Mouse (Mus musculus): ENCODE data around the gene Nup210. TPM values are rescaled to one million over a fixed set of nuclear protein-coding genes. Genes with fewer than 3 reads are reported as not detected.

Nup210 gene
- polyA plus RNA-seq, 1 experiment from 2014 or later: 17.1 TPM

DNA sequence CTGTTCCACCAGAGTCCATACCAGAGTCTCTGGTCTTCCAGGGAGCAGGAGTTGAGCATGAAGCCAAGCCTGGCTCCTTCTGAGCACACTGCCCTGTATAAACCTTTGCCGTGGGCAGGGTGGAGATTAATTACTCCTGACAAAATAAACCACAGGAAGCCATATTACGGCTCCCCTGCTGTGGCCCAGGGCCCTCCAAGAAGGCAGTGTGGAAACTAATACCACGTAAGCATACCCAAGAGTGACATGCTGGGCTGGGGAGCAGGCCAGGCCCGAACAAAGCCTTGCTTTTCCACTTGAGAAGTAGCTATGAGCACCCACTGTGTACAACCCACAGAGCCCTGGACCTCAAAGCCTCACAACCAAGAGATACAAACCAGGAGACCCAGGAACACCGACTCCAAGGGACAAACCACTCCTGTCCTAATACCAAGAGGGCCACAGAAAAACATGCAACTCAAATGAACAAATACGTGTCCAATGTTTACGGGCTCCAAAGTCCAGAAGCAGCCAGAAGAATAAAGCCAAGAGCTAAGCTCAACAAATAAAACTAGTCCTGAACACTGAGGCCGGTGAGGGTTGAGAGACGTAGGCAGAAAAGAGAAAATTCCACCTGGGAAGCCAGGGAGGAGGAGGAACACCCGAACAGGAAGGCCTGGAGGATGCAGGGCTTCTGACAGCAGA, 24.3 kb downstream of the Nup210 start:
- 77% methylated on average over 10 of the region's 10 CpGs for WGBS

DNA sequence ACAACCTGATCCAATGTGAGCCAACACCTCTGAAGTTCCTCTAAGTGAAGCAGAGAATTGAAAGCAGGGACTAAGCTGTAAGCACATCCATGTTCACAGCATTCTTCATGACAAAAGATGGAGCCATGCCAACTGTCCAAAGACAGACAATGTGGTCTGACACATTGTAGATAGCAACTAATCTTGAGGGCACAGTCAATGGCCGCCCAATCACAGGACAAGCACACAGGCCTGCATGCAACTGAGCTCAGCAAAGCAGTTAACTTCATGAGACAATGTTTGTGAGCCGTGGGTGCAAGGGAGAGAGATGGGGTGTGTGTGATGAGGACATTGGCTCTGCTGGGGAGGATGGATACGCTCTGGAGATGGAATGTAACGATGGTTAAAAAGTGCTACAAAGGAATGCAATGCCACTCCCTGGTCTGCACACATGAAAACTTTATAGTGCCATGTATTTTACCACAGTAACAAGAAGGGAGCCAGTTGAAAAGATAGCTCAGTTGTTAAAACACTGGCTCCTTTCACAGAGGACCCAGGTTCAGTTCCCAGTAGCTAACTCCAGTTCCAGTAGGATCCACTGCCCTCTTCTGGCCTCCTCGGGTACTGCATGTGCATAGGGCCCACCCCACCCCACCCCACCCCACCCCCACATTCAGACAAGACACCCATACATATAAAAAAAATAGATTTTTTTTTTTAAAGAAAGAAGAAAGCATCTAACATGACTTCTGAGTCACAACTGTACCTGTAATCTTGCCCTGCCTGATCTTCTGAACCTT, 31.3 kb downstream of the Nup210 start:
- H3K4me2 ChIP-seq (replicated peaks): no peak overlapping the region
- 76% methylated on average over 5 of the region's 5 CpGs for WGBS
- no peaks in the 10 kb centered on the region for H3K27me3 ChIP-seq (replicated peaks)
- H3K4me1 ChIP-seq: no peaks in the 10 kb centered on the region
- peaks cover 24% of the 10 kb centered on the region; the same call in 1 of the 2 replicates for H3K36me3 ChIP-seq
- H3K9me3 ChIP-seq: no peaks in the 10 kb centered on the region
- no peak overlapping the region for H3K27ac ChIP-seq
- no peak for ATAC-seq (ENCODE audit: low FRiP score, low read depth)
- H3K4me3 ChIP-seq: no peak overlapping the region
- H3K9ac ChIP-seq: no peak overlapping the region

More for the DNA sequence above, 24.3 kb downstream of the Nup210 start:
- Histone ChIP-seq H3K27me3 (replicated peaks) (no peaks in the 10 kb centered on the region), H3K4me1 (0 out of 2 replicates have a peak, but pooled peaks cover 3% of the 10 kb centered on the region), H3K4me3 (no peak overlapping the region), H3K9ac (no peak overlapping the region), H3K9me3 (no peaks in the 10 kb centered on the region), H3K36me3 (peaks cover 34% of the 10 kb centered on the region), H3K27ac (no peak overlapping the region), H3K4me2 (replicated peaks) (no peak overlapping the region)
- no peak for ATAC-seq (ENCODE audit: low FRiP score, low read depth)

- peaks cover 20% of the 10 kb centered on the region for H3K36me3 ChIP-seq
- H3K9me3 ChIP-seq: no peaks in the 10 kb centered on the region
- H3K27ac ChIP-seq: no peak overlapping the region
- H3K27me3 ChIP-seq (replicated peaks): no peaks in the 10 kb centered on the region
- H3K4me3 ChIP-seq: no peak overlapping the region
- 36% methylated on average over 1 of the region's 1 CpGs for WGBS
- H3K9ac ChIP-seq: no peak overlapping the region
- no peaks in the 10 kb centered on the region for H3K4me1 ChIP-seq
- H3K4me2 ChIP-seq (replicated peaks): no peak overlapping the region
- no peak for ATAC-seq (ENCODE audit: low FRiP score, low read depth)
Observed at GRCm38 (mm10) chr6:91080033-91080432, 36.6 kb downstream of the Nup210 start.

DNA sequence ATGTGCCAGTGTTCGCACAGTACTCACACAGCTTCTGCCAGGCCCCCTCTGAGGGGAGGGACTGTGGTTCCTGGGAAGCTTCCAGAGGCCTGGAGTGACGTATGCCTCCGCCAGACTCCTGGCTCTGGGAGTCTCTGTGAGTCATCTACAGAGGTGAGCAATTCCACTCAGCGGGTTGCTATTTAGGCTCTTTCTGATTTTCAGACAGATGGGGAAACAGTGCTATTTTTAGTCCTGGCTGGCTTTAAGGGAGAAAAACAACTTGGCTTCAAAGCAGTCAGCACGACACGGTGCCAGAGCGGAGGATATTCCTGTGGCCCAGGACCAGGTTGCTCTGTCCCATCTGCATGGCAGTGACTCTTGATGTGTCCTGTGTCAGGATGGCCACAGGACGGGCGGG, 40.4 kb downstream of the Nup210 start:
- no peaks in the 10 kb centered on the region for H3K9me3 ChIP-seq
- no peak overlapping the region for H3K27ac ChIP-seq
- H3K4me2 ChIP-seq (replicated peaks): no peak overlapping the region
- ATAC-seq (ENCODE audit: low FRiP score, low read depth): no peak
- H3K27me3 ChIP-seq (replicated peaks): no peaks in the 10 kb centered on the region
- 90% methylated on average over 9 of the region's 9 CpGs for WGBS
- peaks cover 30% of the 10 kb centered on the region for H3K36me3 ChIP-seq
- H3K4me3 ChIP-seq: no peak overlapping the region
- H3K9ac ChIP-seq: no peak overlapping the region
- no peaks in the 10 kb centered on the region for H3K4me1 ChIP-seq

GRCm38 (mm10) chr6:91068511-91068910, 48.1 kb downstream of the Nup210 start:
- Histone ChIP-seq H3K4me2 (replicated peaks) (no peak overlapping the region), H3K9me3 (no peaks in the 10 kb centered on the region), H3K4me3 (no peak overlapping the region), H3K9ac (no peak overlapping the region), H3K36me3 (peaks cover 44% of the 10 kb centered on the region), H3K27me3 (replicated peaks) (no peaks in the 10 kb centered on the region), H3K4me1 (no peaks in the 10 kb centered on the region), H3K27ac (no peak overlapping the region)
- ATAC-seq (ENCODE audit: low FRiP score, low read depth): no peak
- WGBS: 76% methylated on average over 1 of the region's 1 CpGs

- H3K9me3 ChIP-seq: no peaks in the 10 kb centered on the region
- no peak for ATAC-seq (ENCODE audit: low FRiP score, low read depth)
- no peak overlapping the region for H3K4me3 ChIP-seq
- H3K27me3 ChIP-seq (replicated peaks): no peaks in the 10 kb centered on the region
- WGBS: 93% methylated on average over 3 of the region's 3 CpGs
- H3K4me1 ChIP-seq: no peaks in the 10 kb centered on the region
- H3K36me3 ChIP-seq: peaks cover 39% of the 10 kb centered on the region
- no peak overlapping the region for H3K4me2 ChIP-seq (replicated peaks)
- no peak overlapping the region for H3K27ac ChIP-seq
- H3K9ac ChIP-seq: no peak overlapping the region
Observed at GRCm38 (mm10) chr6:91067048-91067447, 49.6 kb downstream of the Nup210 start.

DNA sequence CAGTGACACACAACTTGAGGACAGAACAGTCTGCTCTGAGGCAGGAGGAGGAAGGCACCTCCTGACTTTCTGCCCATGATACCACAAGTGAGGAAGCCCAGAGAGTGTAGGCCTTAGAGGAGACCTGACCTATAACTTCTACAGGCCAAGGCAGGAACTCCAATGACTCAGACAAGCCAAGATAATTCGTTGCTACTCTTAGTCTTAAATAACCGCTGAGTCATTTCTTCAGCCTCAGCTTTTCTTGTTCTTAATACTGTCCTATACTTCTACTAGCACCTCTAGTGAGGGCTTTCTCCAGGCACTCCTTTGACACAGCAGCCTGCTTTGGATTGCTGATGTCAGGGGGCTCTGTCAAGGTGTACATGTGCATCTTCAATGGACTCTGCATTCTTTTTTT, 55.3 kb downstream of the Nup210 start:
- Histone ChIP-seq H3K4me1 (no peaks in the 10 kb centered on the region), H3K9me3 (no peaks in the 10 kb centered on the region), H3K4me3 (no peak overlapping the region), H3K4me2 (replicated peaks) (no peak overlapping the region), H3K9ac (no peak overlapping the region), H3K27ac (no peak overlapping the region), H3K36me3 (peaks cover 33% of the 10 kb centered on the region), H3K27me3 (replicated peaks) (no peaks in the 10 kb centered on the region)
- 91% methylated on average over 2 of the region's 2 CpGs for WGBS
- ATAC-seq (ENCODE audit: low FRiP score, low read depth): no peak

DNA sequence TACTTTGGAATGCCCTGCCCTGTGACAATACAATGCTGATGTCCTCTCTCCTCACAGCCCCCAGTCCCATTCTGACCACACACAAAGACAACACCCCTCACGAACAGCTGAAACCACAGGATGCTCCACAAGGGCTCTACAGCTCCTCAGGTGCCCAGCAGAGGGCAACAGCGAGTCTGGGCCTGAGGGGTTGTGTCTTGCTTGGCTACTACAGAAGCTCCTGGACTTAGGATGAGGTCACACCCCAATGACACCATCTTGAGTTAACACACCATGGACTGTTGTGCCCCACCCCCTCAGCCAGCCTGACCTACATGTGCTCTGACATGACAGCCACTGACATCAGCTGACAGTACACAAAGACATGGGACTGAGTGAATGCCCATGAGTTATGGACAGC, 56.9 kb downstream of the Nup210 start:
- peaks cover 30% of the 10 kb centered on the region for H3K36me3 ChIP-seq
- no peak overlapping the region for H3K27ac ChIP-seq
- H3K9me3 ChIP-seq: no peaks in the 10 kb centered on the region
- no peak overlapping the region for H3K9ac ChIP-seq
- no peaks in the 10 kb centered on the region for H3K4me1 ChIP-seq
- H3K27me3 ChIP-seq (replicated peaks): no peaks in the 10 kb centered on the region
- WGBS: 41% methylated on average over 2 of the region's 2 CpGs
- H3K4me3 ChIP-seq: no peak overlapping the region
- no peak for ATAC-seq (ENCODE audit: low FRiP score, low read depth)
- no peak overlapping the region for H3K4me2 ChIP-seq (replicated peaks)

DNA sequence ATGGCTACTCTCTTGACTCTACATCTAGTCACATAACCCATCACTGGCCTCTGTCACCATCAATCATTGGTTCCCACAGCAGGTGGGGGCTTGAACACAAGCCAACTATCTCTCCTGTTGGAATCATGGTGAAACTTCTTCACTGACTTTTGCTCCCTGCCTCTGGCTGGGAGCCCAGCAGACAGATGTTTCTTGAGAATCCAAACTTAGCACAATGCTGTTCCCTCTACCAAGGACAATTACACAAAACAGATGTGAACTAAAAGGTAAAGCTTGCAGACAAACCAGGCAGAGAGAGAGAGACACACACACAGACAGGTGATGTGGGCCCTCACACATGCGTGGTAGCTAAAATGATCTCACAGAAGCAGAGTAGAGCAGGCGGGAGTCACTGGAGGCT, 58.6 kb downstream of the Nup210 start:
- H3K4me1 ChIP-seq: no peaks in the 10 kb centered on the region
- peaks cover 24% of the 10 kb centered on the region for H3K36me3 ChIP-seq
- no peak overlapping the region for H3K9ac ChIP-seq
- H3K27me3 ChIP-seq (replicated peaks): no peaks in the 10 kb centered on the region
- no peak for ATAC-seq (ENCODE audit: low FRiP score, low read depth)
- 80% methylated on average over 2 of the region's 2 CpGs for whole genome bisulfite sequencing
- H3K27ac ChIP-seq: no peak overlapping the region
- H3K4me2 ChIP-seq (replicated peaks): no peak overlapping the region
- no peaks in the 10 kb centered on the region for H3K9me3 ChIP-seq
- H3K4me3 ChIP-seq: no peak overlapping the region

DNA sequence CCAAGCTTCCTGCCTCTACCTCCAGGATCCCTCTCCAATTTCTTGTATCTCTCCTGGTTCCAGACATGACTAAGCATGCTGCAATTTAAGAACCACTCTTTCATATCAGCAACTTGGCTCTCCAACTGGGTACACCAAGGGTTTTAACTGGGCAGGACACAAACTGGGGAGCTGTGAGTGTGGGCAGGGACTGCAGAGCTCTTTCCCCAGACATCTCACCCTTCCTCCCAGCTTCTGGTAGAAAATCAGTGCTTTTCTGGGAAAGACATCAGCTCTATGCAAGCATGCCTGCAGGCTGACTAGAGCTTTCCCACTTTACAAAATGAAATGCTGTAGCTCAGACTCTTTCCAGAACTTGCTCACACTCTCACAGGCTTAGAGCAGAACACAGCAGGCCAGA, 60.3 kb downstream of the Nup210 start:
- Histone ChIP-seq H3K4me3 (no peak overlapping the region), H3K4me1 (no peaks in the 10 kb centered on the region), H3K9me3 (no peaks in the 10 kb centered on the region), H3K9ac (no peak overlapping the region), H3K36me3 (peaks cover 25% of the 10 kb centered on the region), H3K27ac (no peak overlapping the region), H3K4me2 (replicated peaks) (no peak overlapping the region), H3K27me3 (replicated peaks) (no peaks in the 10 kb centered on the region)
- no peak for ATAC-seq (ENCODE audit: low FRiP score, low read depth)

DNA sequence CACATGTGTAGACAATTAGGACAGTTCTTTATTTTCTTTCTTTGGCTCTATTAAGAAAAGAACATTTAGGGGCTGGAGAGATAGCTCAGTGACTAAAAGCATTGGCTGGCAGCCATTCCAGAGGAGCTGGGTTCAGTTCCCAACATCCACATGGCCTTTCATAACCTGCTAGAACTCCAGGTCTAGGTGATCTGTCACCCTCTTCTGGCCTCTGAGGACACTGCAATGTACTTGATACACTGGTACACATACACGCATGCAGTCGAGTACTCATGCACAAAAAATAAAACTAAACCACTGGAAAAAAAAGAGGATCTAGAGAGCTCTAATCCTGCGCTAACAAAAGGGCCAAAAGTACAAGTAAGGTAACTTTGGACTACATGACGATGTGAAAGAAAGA, 64.1 kb downstream of the Nup210 start:
- Histone ChIP-seq H3K9me3 (no peaks in the 10 kb centered on the region), H3K27me3 (replicated peaks) (no peaks in the 10 kb centered on the region), H3K36me3 (peaks cover 18% of the 10 kb centered on the region), H3K9ac (no peak overlapping the region), H3K4me2 (replicated peaks) (no peak overlapping the region), H3K4me3 (no peak overlapping the region), H3K27ac (no peak overlapping the region), H3K4me1 (no peaks in the 10 kb centered on the region)
- 96% methylated on average over 4 of the region's 4 CpGs for WGBS
- no peak for ATAC-seq (ENCODE audit: low FRiP score, low read depth)

DNA sequence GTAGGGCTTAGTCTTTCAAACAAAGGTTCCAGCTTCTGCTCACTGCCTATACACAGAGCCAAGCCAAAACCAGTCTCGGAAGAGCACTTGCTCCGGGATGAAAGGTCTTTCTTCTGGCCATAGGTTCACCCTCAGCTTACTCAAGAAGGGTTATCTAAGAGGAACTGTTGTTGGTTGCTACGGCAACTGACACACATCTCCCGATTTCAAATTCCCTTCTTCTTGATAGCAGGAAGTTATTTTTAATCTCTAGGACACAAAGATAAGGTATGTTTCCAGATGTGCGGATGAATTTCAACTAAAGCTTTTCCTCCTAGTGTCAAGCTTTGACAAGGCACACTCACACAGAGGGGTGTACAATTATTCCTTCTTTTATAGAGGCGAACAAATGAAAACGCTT, 68.6 kb downstream of the Nup210 start:
- Histone ChIP-seq H3K36me3 (peaks cover 19% of the 10 kb centered on the region), H3K9ac (no peak overlapping the region), H3K9me3 (no peaks in the 10 kb centered on the region), H3K27me3 (replicated peaks) (no peaks in the 10 kb centered on the region), H3K4me2 (replicated peaks) (no peak overlapping the region), H3K27ac (no peak overlapping the region), H3K4me3 (no peak overlapping the region), H3K4me1 (no peaks in the 10 kb centered on the region)
- ATAC-seq (ENCODE audit: low FRiP score, low read depth): no peak
- WGBS: 90% methylated on average over 7 of the region's 7 CpGs

- H3K4me1 ChIP-seq: no peaks in the 10 kb centered on the region
- H3K4me2 ChIP-seq (replicated peaks): no peak overlapping the region
- H3K27ac ChIP-seq: no peak overlapping the region
- H3K36me3 ChIP-seq: peaks cover 13% of the 10 kb centered on the region; the same call in 1 of the 2 replicates
- WGBS: 72% methylated on average over 5 of the region's 5 CpGs
- no peaks in the 10 kb centered on the region for H3K27me3 ChIP-seq (replicated peaks)
- H3K4me3 ChIP-seq: no peak overlapping the region
- H3K9me3 ChIP-seq: no peaks in the 10 kb centered on the region
- no peak overlapping the region for H3K9ac ChIP-seq
- no peak for ATAC-seq (ENCODE audit: low FRiP score, low read depth)
Observed at GRCm38 (mm10) chr6:91047434-91047833, 69.2 kb downstream of the Nup210 start.

All from neural tube, embryonic 12.5 days (tissue).